Mouse (Mus musculus): ENCODE measurements around the gene Rfxank. TPM values are rescaled to one million over a fixed set of nuclear protein-coding genes. Genes with fewer than 3 reads are reported as not detected.

The Rfxank gene
- polyA plus RNA-seq (2012), result 1.8 and 2.5 TPM in 2 replicates

GRCm38 (mm10) chr8:70139026-70139857 lies at the start of gene Rfxank, which contains the start of the genes Borcs8 and Mef2b:
Gene Rfxank, minus strand, starts transcription at chr8:70139154.
Gene Borcs8, plus strand, starts transcription at chr8:70139499.
Gene Mef2b, plus strand, starts transcription at chr8:70139711.
- TF ChIP-seq GATA1 (IDR thresholded peaks at IDR 0.05; ENCODE audit: low read length) (no peak), TAL1 (IDR thresholded peaks at IDR 0.05; ENCODE audit: low read length) (no peak)
- peaks cover 51% of the 10 kb centered on the region for H3K36me3 ChIP-seq (ENCODE audit: control insufficient read depth)
- H3K9me3 ChIP-seq (ENCODE audit: control insufficient read depth, low read length), result no peaks in the 10 kb centered on the region
- H3K4me3 ChIP-seq (replicated peaks), result peak within 1 kb of the TSS; percentile 77
- H3K27me3 ChIP-seq (ENCODE audit: control insufficient read depth), result no peaks in the 10 kb centered on the region
- peaks cover 47% of the 10 kb centered on the region for H3K4me1 ChIP-seq (ENCODE audit: control insufficient read depth)

- peaks cover 16% of the 10 kb centered on the region for H3K4me1 ChIP-seq (ENCODE audit: control insufficient read depth)
- H3K36me3 ChIP-seq (ENCODE audit: control insufficient read depth), result peaks cover 95% of the 10 kb centered on the region
- H3K4me3 ChIP-seq (replicated peaks), result no peak overlapping the region
- TF ChIP-seq TAL1 (IDR thresholded peaks at IDR 0.05; ENCODE audit: low read length), result no peak
- TF ChIP-seq GATA1 (IDR thresholded peaks at IDR 0.05; ENCODE audit: low read length), result no peak
- H3K27me3 ChIP-seq (ENCODE audit: control insufficient read depth), result no peaks in the 10 kb centered on the region
- H3K9me3 ChIP-seq (ENCODE audit: control insufficient read depth, low read length), result no peaks in the 10 kb centered on the region
Measured at GRCm38 (mm10) chr8:70188707-70189106, 49.8 kb upstream of the Rfxank start.

GRCm38 (mm10) chr8:70183194-70183593 lies 44.2 kb upstream of the Rfxank start:
- TF ChIP-seq GATA1 (IDR thresholded peaks at IDR 0.05; ENCODE audit: low read length) (no peak), TAL1 (IDR thresholded peaks at IDR 0.05; ENCODE audit: low read length) (no peak)
- H3K4me1 ChIP-seq (ENCODE audit: control insufficient read depth), result peaks cover 56% of the 10 kb centered on the region
- H3K4me3 ChIP-seq (replicated peaks), result no peak overlapping the region
- peaks cover 88% of the 10 kb centered on the region for H3K36me3 ChIP-seq (ENCODE audit: control insufficient read depth)
- no peaks in the 10 kb centered on the region for H3K9me3 ChIP-seq (ENCODE audit: control insufficient read depth, low read length)
- no peaks in the 10 kb centered on the region for H3K27me3 ChIP-seq (ENCODE audit: control insufficient read depth)

- no peak for TF ChIP-seq GATA1 (IDR thresholded peaks at IDR 0.05; ENCODE audit: low read length)
- TF ChIP-seq TAL1 (IDR thresholded peaks at IDR 0.05; ENCODE audit: low read length), result no peak
- Histone ChIP-seq H3K4me1 (ENCODE audit: control insufficient read depth) (peaks cover 56% of the 10 kb centered on the region), H3K4me3 (replicated peaks) (no peak overlapping the region), H3K27me3 (ENCODE audit: control insufficient read depth) (no peaks in the 10 kb centered on the region), H3K9me3 (ENCODE audit: control insufficient read depth, low read length) (no peaks in the 10 kb centered on the region), H3K36me3 (ENCODE audit: control insufficient read depth) (peaks cover 87% of the 10 kb centered on the region)
Measured at GRCm38 (mm10) chr8:70181903-70182252, 42.9 kb upstream of the Rfxank start.

- Histone ChIP-seq H3K9me3 (ENCODE audit: control insufficient read depth, low read length) (no peaks in the 10 kb centered on the region), H3K4me1 (ENCODE audit: control insufficient read depth) (peaks cover 54% of the 10 kb centered on the region), H3K36me3 (ENCODE audit: control insufficient read depth) (peaks cover 87% of the 10 kb centered on the region), H3K27me3 (ENCODE audit: control insufficient read depth) (no peaks in the 10 kb centered on the region), H3K4me3 (replicated peaks) (no peak overlapping the region)
- TF ChIP-seq GATA1 (IDR thresholded peaks at IDR 0.05; ENCODE audit: low read length) (no peak), TAL1 (IDR thresholded peaks at IDR 0.05; ENCODE audit: low read length) (no peak)
Measured at GRCm38 (mm10) chr8:70181212-70181902, 42.4 kb upstream of the Rfxank start.

GRCm38 (mm10) chr8:70179082-70179481 lies 40.1 kb upstream of the Rfxank start:
- peaks cover 53% of the 10 kb centered on the region for H3K4me1 ChIP-seq (ENCODE audit: control insufficient read depth)
- no peak overlapping the region for H3K4me3 ChIP-seq (replicated peaks)
- no peaks in the 10 kb centered on the region for H3K9me3 ChIP-seq (ENCODE audit: control insufficient read depth, low read length)
- no peaks in the 10 kb centered on the region for H3K27me3 ChIP-seq (ENCODE audit: control insufficient read depth)
- peaks cover 81% of the 10 kb centered on the region for H3K36me3 ChIP-seq (ENCODE audit: control insufficient read depth)
- no peak for TF ChIP-seq GATA1 (IDR thresholded peaks at IDR 0.05; ENCODE audit: low read length)

- TF ChIP-seq GATA1 (IDR thresholded peaks at IDR 0.05; ENCODE audit: low read length), result no peak
- TF ChIP-seq TAL1 (IDR thresholded peaks at IDR 0.05; ENCODE audit: low read length), result no peak
- H3K9me3 ChIP-seq (ENCODE audit: control insufficient read depth, low read length), result no peaks in the 10 kb centered on the region
- peaks cover 76% of the 10 kb centered on the region for H3K36me3 ChIP-seq (ENCODE audit: control insufficient read depth)
- peaks cover 60% of the 10 kb centered on the region for H3K4me1 ChIP-seq (ENCODE audit: control insufficient read depth)
- H3K27me3 ChIP-seq (ENCODE audit: control insufficient read depth), result no peaks in the 10 kb centered on the region
- no peak overlapping the region for H3K4me3 ChIP-seq (replicated peaks)
Measured at GRCm38 (mm10) chr8:70178231-70178630, 39.3 kb upstream of the Rfxank start.

- no peaks in the 10 kb centered on the region for H3K27me3 ChIP-seq (ENCODE audit: control insufficient read depth)
- H3K9me3 ChIP-seq (ENCODE audit: control insufficient read depth, low read length), result no peaks in the 10 kb centered on the region
- H3K4me3 ChIP-seq (replicated peaks), result no peak overlapping the region
- peaks cover 41% of the 10 kb centered on the region for H3K36me3 ChIP-seq (ENCODE audit: control insufficient read depth)
- H3K4me1 ChIP-seq (ENCODE audit: control insufficient read depth), result peaks cover 59% of the 10 kb centered on the region
- no peak for TF ChIP-seq TAL1 (IDR thresholded peaks at IDR 0.05; ENCODE audit: low read length)
- TF ChIP-seq GATA1 (IDR thresholded peaks at IDR 0.05; ENCODE audit: low read length), result no peak
Measured at GRCm38 (mm10) chr8:70174079-70174478, 35.1 kb upstream of the Rfxank start.

GRCm38 (mm10) chr8:70173320-70173719 lies 34.4 kb upstream of the Rfxank start:
- Histone ChIP-seq H3K9me3 (ENCODE audit: control insufficient read depth, low read length) (no peaks in the 10 kb centered on the region), H3K27me3 (ENCODE audit: control insufficient read depth) (no peaks in the 10 kb centered on the region), H3K4me1 (ENCODE audit: control insufficient read depth) (peaks cover 51% of the 10 kb centered on the region), H3K36me3 (ENCODE audit: control insufficient read depth) (peaks cover 34% of the 10 kb centered on the region), H3K4me3 (replicated peaks) (peak overlapping the region; percentile 80)
- no peak for TF ChIP-seq GATA1 (IDR thresholded peaks at IDR 0.05; ENCODE audit: low read length)
- TF ChIP-seq TAL1 (IDR thresholded peaks at IDR 0.05; ENCODE audit: low read length), result no peak
